Mouse (Mus musculus): ENCODE measurements around the gene Golga2. TPM values are rescaled to one million over a fixed set of nuclear protein-coding genes. Genes with fewer than 3 reads are reported as not detected.

The Golga2 gene
- polyA plus RNA-seq, 1 experiment from 2014 or later, result 20.2 TPM

- Histone ChIP-seq H3K9me3 (ENCODE audit: control insufficient read depth, low read length) (no peaks in the 10 kb centered on the region), H3K4me2 (ENCODE audit: low read length) (peak overlapping the region; percentile 58), H3K27me3 (replicated peaks; ENCODE audit: control insufficient read depth, insufficient read depth, low read length) (no peaks in the 10 kb centered on the region), H3K27ac (ENCODE audit: low read depth) (peak overlapping the region; percentile 92), H3K36me3 (ENCODE audit: control insufficient read depth, insufficient read depth, low read length) (no peaks in the 10 kb centered on the region), H3K4me1 (replicated peaks; ENCODE audit: control insufficient read depth, insufficient read depth, low read length) (peaks cover 43% of the 10 kb centered on the region), H3K9ac (ENCODE audit: low read length) (peak overlapping the region; percentile 64), H3K4me3 (ENCODE audit: low read depth, low read length) (peak overlapping the region; percentile 41)
- ATAC-seq (replicated peaks; ENCODE audit: low FRiP score, low TSS enrichment, low read depth) (no peak), DNase-seq (ENCODE audit: low spot score) (peak; percentile 63)
- 67% methylated on average over 14 of the region's 14 CpGs for WGBS
Measured at GRCm38 (mm10) chr2:32318709-32319585, 31.8 kb downstream of the Golga2 start.

- Histone ChIP-seq H3K27ac (ENCODE audit: low read depth) (peak overlapping the region; percentile 92), H3K9ac (ENCODE audit: low read length) (no peak overlapping the region), H3K4me2 (ENCODE audit: low read length) (peak overlapping the region; percentile 58), H3K4me3 (ENCODE audit: low read depth, low read length) (peak overlapping the region; percentile 41; the same call in 1 of the 2 replicates), H3K27me3 (replicated peaks; ENCODE audit: control insufficient read depth, insufficient read depth, low read length) (no peaks in the 10 kb centered on the region), H3K9me3 (ENCODE audit: control insufficient read depth, low read length) (no peaks in the 10 kb centered on the region), H3K4me1 (replicated peaks; ENCODE audit: control insufficient read depth, insufficient read depth, low read length) (peaks cover 40% of the 10 kb centered on the region), H3K36me3 (ENCODE audit: control insufficient read depth, insufficient read depth, low read length) (no peaks in the 10 kb centered on the region)
- peak; percentile 64 for DNase-seq (ENCODE audit: low spot score)
- peak; percentile 13 for ATAC-seq (replicated peaks; ENCODE audit: low FRiP score, low TSS enrichment, low read depth)
- WGBS, result 27% methylated on average over 9 of the region's 9 CpGs
Measured at GRCm38 (mm10) chr2:32319586-32320580, 32.7 kb downstream of the Golga2 start.

GRCm38 (mm10) chr2:32320721-32321120, 33.5 kb downstream of the Golga2 start:
- Histone ChIP-seq H3K9me3 (ENCODE audit: control insufficient read depth, low read length) (no peaks in the 10 kb centered on the region), H3K4me3 (ENCODE audit: low read depth, low read length) (no peak overlapping the region), H3K27ac (ENCODE audit: low read depth) (no peak overlapping the region), H3K9ac (ENCODE audit: low read length) (no peak overlapping the region), H3K4me1 (replicated peaks; ENCODE audit: control insufficient read depth, insufficient read depth, low read length) (peaks cover 33% of the 10 kb centered on the region), H3K4me2 (ENCODE audit: low read length) (no peak overlapping the region), H3K27me3 (replicated peaks; ENCODE audit: control insufficient read depth, insufficient read depth, low read length) (no peaks in the 10 kb centered on the region), H3K36me3 (ENCODE audit: control insufficient read depth, insufficient read depth, low read length) (no peaks in the 10 kb centered on the region)
- 71% methylated on average over 11 of the region's 11 CpGs for WGBS
- ATAC-seq (replicated peaks; ENCODE audit: low FRiP score, low TSS enrichment, low read depth), result no peak
- DNase-seq (ENCODE audit: low spot score), result no peak

- Histone ChIP-seq H3K27me3 (replicated peaks; ENCODE audit: control insufficient read depth, insufficient read depth, low read length) (no peaks in the 10 kb centered on the region), H3K4me3 (ENCODE audit: low read depth, low read length) (no peak overlapping the region), H3K9me3 (ENCODE audit: control insufficient read depth, low read length) (no peaks in the 10 kb centered on the region), H3K4me1 (replicated peaks; ENCODE audit: control insufficient read depth, insufficient read depth, low read length) (peaks cover 26% of the 10 kb centered on the region), H3K9ac (ENCODE audit: low read length) (no peak overlapping the region), H3K4me2 (ENCODE audit: low read length) (no peak overlapping the region), H3K36me3 (ENCODE audit: control insufficient read depth, insufficient read depth, low read length) (no peaks in the 10 kb centered on the region), H3K27ac (ENCODE audit: low read depth) (no peak overlapping the region)
- WGBS, result 67% methylated on average over 9 of the region's 9 CpGs
- DNase-seq (ENCODE audit: low spot score), result no peak
- no peak for ATAC-seq (replicated peaks; ENCODE audit: low FRiP score, low TSS enrichment, low read depth)
Measured at GRCm38 (mm10) chr2:32321591-32322298, 34.6 kb downstream of the Golga2 start.

GRCm38 (mm10) chr2:32322754-32323741, 35.9 kb downstream of the Golga2 start:
- H3K4me2 ChIP-seq (ENCODE audit: low read length), result no peak overlapping the region
- no peak overlapping the region for H3K4me3 ChIP-seq (ENCODE audit: low read depth, low read length)
- 81% methylated on average over 7 of the region's 7 CpGs for WGBS
- H3K27ac ChIP-seq (ENCODE audit: low read depth), result no peak overlapping the region
- H3K9me3 ChIP-seq (ENCODE audit: control insufficient read depth, low read length), result no peaks in the 10 kb centered on the region
- no peaks in the 10 kb centered on the region for H3K36me3 ChIP-seq (ENCODE audit: control insufficient read depth, insufficient read depth, low read length)
- DNase-seq (ENCODE audit: low spot score), result no peak
- no peaks in the 10 kb centered on the region for H3K27me3 ChIP-seq (replicated peaks; ENCODE audit: control insufficient read depth, insufficient read depth, low read length)
- H3K4me1 ChIP-seq (replicated peaks; ENCODE audit: control insufficient read depth, insufficient read depth, low read length), result peaks cover 14% of the 10 kb centered on the region
- no peak for ATAC-seq (replicated peaks; ENCODE audit: low FRiP score, low TSS enrichment, low read depth)
- no peak overlapping the region for H3K9ac ChIP-seq (ENCODE audit: low read length)

GRCm38 (mm10) chr2:32324322-32324721, 37.1 kb downstream of the Golga2 start:
- DNase-seq (ENCODE audit: low spot score) (no peak), ATAC-seq (replicated peaks; ENCODE audit: low FRiP score, low TSS enrichment, low read depth) (no peak)
- 50% methylated on average over 4 of the region's 4 CpGs for WGBS
- Histone ChIP-seq H3K36me3 (ENCODE audit: control insufficient read depth, insufficient read depth, low read length) (no peaks in the 10 kb centered on the region), H3K27ac (ENCODE audit: low read depth) (no peak overlapping the region), H3K4me3 (ENCODE audit: low read depth, low read length) (no peak overlapping the region), H3K9ac (ENCODE audit: low read length) (no peak overlapping the region), H3K4me1 (replicated peaks; ENCODE audit: control insufficient read depth, insufficient read depth, low read length) (peaks cover 14% of the 10 kb centered on the region), H3K4me2 (ENCODE audit: low read length) (no peak overlapping the region), H3K27me3 (replicated peaks; ENCODE audit: control insufficient read depth, insufficient read depth, low read length) (no peaks in the 10 kb centered on the region), H3K9me3 (ENCODE audit: control insufficient read depth, low read length) (no peaks in the 10 kb centered on the region)

- Histone ChIP-seq H3K4me2 (ENCODE audit: low read length) (no peak overlapping the region), H3K4me3 (ENCODE audit: low read depth, low read length) (no peak overlapping the region), H3K9me3 (ENCODE audit: control insufficient read depth, low read length) (no peaks in the 10 kb centered on the region), H3K9ac (ENCODE audit: low read length) (no peak overlapping the region), H3K4me1 (replicated peaks; ENCODE audit: control insufficient read depth, insufficient read depth, low read length) (peaks cover 4% of the 10 kb centered on the region; the same call in 1 of the 2 replicates), H3K27ac (ENCODE audit: low read depth) (peak overlapping the region; percentile 48; the same call in 1 of the 2 replicates), H3K36me3 (ENCODE audit: control insufficient read depth, insufficient read depth, low read length) (no peaks in the 10 kb centered on the region), H3K27me3 (replicated peaks; ENCODE audit: control insufficient read depth, insufficient read depth, low read length) (no peaks in the 10 kb centered on the region)
- no peak for ATAC-seq (replicated peaks; ENCODE audit: low FRiP score, low TSS enrichment, low read depth)
- no peak for DNase-seq (ENCODE audit: low spot score)
- WGBS, result 45% methylated on average over 7 of the region's 7 CpGs
Measured at GRCm38 (mm10) chr2:32325342-32325741, 38.2 kb downstream of the Golga2 start.

Data from intestine, embryonic 14.5 days (tissue).